Mouse (Mus musculus) erythroblast, embryonic 14.5 days (primary cell): ENCODE measurements around the gene Cds2. TPM values are rescaled to one million over a fixed set of nuclear protein-coding genes. Genes with fewer than 3 reads are reported as not detected.

Experiments
- H3K27me3 ChIP-seq: 2 replicates; pipeline ENCODE4 v1.6.1; 2012; ENCODE audit warnings: inconsistent platforms; ENCODE audit not compliant: control insufficient read depth
- H3K36me3 ChIP-seq: 2 replicates; pipeline ENCODE4 v1.6.1; 2012; ENCODE audit warnings: mild to moderate bottlenecking, inconsistent platforms; ENCODE audit not compliant: control insufficient read depth
- H3K4me1 ChIP-seq: 2 replicates; pipeline ENCODE4 v1.6.1; 2012; ENCODE audit warnings: inconsistent platforms; ENCODE audit not compliant: control insufficient read depth
- H3K4me3 ChIP-seq: replicated peaks from 2 replicates; pipeline ENCODE3; 2012; ENCODE audit warnings: moderate library complexity, mild to moderate bottlenecking, inconsistent platforms
- H3K9me3 ChIP-seq: 2 replicates; pipeline ENCODE4 v1.6.1; 2012; ENCODE audit warnings: low read length, inconsistent platforms, mixed read lengths; ENCODE audit not compliant: control insufficient read depth
- GATA1 ChIP-seq: IDR thresholded peaks from 2 replicates; pipeline ENCODE4 v1.6.1; 2012; ENCODE audit warnings: low read length, inconsistent platforms, mixed read lengths
- TAL1 ChIP-seq: IDR thresholded peaks from 3 replicates; pipeline ENCODE4 v1.6.1; 2012; ENCODE audit warnings: low read length, inconsistent platforms, mixed read lengths
- polyA plus RNA-seq: library from polyadenylated mRNA; stranded (reverse); fragments of >175 nt; gene quantifications from 2 replicates; pipeline ENCODE4 v1.2.3, GENCODE M21; 2012

The Cds2 gene
- polyA plus RNA-seq, 1 experiment = 0.64 TPM

GRCm38 (mm10) chr2:132243370-132243769, 19.6 kb upstream of the Cds2 start:
- H3K4me1 ChIP-seq = peaks cover 29% of the 10 kb centered on the region
- H3K4me3 ChIP-seq = no peak overlapping the region
- TF ChIP-seq TAL1 (no peak), GATA1 (no peak)
- peaks cover 79% of the 10 kb centered on the region for H3K36me3 ChIP-seq
- no peaks in the 10 kb centered on the region for H3K27me3 ChIP-seq
- H3K9me3 ChIP-seq = no peaks in the 10 kb centered on the region

DNA sequence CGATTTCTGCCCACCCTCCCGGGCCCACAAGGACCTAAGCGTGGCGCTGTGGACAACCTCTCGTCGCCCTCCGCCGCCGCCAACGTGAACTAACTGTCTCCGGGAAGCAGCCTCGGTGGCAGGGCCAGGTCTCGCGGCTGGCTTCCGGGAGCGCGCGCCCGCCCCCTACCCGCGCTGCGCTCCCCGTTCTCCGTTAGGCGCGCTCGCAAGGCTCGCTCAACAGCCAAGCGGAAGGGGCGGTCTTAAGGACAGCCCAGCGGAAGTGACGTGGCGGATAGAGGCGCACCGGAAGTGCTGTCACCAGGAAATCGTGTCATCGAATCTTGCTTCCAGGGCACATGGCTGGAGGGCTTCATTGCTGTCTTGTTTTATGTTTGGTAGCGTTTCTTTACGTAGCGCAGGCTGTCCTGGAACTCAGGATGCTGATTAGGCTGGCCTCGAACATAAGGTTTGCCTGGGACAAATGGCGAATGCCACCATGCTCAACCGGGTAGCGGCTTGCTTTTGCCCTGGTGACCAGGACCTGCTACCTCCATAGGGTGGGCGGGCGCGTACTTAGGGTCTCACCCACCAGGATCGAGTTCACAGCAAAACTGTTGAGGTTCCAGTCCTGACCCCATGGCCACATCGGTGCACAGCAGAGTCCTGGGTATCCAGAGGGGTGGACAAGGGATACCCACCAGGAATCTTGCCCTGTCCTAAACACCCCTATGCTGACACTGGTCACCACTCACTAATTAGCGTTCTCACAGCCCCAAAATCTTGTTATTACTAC, 15.2 kb upstream of the Cds2 start, which contains the start of gene Tmem230:
Gene Tmem230, minus strand, starts transcription at position 269 of the 775 bp plus-strand sequence.
- TF ChIP-seq TAL1 (no peak), GATA1 (no peak)
- H3K4me3 ChIP-seq = peak within 1 kb of the TSS; percentile 69
- H3K4me1 ChIP-seq = peaks cover 47% of the 10 kb centered on the region
- H3K36me3 ChIP-seq = peaks cover 94% of the 10 kb centered on the region
- H3K27me3 ChIP-seq = no peaks in the 10 kb centered on the region
- H3K9me3 ChIP-seq = no peaks in the 10 kb centered on the region

- Histone ChIP-seq H3K27me3 (no peaks in the 10 kb centered on the region), H3K9me3 (no peaks in the 10 kb centered on the region), H3K4me3 (peak overlapping the region; percentile 93), H3K4me1 (peaks cover 54% of the 10 kb centered on the region), H3K36me3 (peaks cover 66% of the 10 kb centered on the region)
- TF ChIP-seq GATA1 (no peak), TAL1 (no peak)
Measured at GRCm38 (mm10) chr2:132251911-132252310, 11.0 kb upstream of the Cds2 start.

GRCm38 (mm10) chr2:132252542-132253528, 10.1 kb upstream of the Cds2 start, which contains the start of gene Pcna:
Pcna (minus strand) TSS chr2:132253314.
- TF ChIP-seq GATA1 (no peak), TAL1 (no peak)
- H3K36me3 ChIP-seq = peaks cover 62% of the 10 kb centered on the region
- H3K9me3 ChIP-seq = no peaks in the 10 kb centered on the region
- H3K4me1 ChIP-seq = peaks cover 48% of the 10 kb centered on the region
- H3K27me3 ChIP-seq = no peaks in the 10 kb centered on the region
- H3K4me3 ChIP-seq = peak within 1 kb of the TSS; percentile 93

DNA sequence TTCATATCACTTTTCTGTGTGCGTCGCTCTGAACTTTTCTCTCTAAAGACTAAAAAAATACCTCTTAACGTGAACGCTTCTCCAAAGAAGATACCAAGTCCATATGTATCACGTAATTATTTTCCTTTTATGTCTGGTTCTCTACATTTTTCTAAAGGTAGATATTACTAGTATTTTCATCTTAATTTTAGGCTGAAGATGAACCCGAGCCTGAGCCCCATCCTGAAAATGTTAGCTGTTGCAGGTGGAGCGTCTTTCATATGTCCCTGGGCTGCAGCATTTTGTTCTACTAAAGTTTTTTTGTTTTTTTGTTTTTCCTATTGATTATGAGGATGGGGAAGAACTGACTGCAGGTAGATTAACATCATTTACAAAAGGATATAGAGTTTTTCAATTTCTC, 9.3 kb upstream of the Cds2 start:
- H3K4me3 ChIP-seq = peak overlapping the region; percentile 68
- TF ChIP-seq GATA1 = no peak
- TF ChIP-seq TAL1 = no peak
- H3K4me1 ChIP-seq = peaks cover 40% of the 10 kb centered on the region
- no peaks in the 10 kb centered on the region for H3K9me3 ChIP-seq
- no peaks in the 10 kb centered on the region for H3K27me3 ChIP-seq
- H3K36me3 ChIP-seq = peaks cover 54% of the 10 kb centered on the region

DNA sequence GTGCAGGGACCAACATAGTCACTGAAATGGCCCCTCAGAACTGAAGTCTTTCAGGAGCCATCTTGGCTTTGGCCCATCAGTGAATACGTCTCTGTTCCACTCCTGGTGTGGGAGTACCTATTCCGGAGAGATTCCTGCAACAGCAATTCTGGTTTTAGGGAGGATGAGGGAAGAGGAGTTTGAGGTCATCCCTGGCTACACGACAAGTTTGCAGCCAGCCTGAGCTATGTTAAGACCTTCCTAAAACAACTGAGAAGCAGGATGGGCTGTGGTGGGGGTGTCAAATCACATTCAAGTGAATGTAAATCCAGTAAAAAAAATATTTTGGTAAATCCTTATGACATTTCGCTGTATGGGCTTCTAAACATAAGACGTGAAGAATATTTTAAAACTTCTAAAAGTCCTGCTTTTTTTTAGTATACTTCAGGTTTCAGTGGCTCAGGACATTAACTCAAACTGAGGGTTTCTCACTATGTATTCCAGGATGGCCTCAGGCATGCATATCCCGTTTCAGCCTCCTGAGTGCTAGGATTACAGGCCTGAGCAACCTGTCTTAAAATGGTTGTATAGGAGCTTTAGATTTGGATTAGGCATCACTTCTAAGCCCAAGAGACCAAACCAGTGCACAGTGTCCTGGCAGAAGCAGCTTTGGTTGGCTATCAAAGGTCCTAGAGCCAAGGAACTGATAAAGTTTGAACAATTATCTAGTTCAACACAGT, 5.4 kb upstream of the Cds2 start:
- H3K36me3 ChIP-seq = peaks cover 29% of the 10 kb centered on the region
- H3K4me1 ChIP-seq = peaks cover 34% of the 10 kb centered on the region
- TF ChIP-seq TAL1 (no peak), GATA1 (no peak)
- no peaks in the 10 kb centered on the region for H3K27me3 ChIP-seq
- H3K9me3 ChIP-seq = no peaks in the 10 kb centered on the region
- H3K4me3 ChIP-seq = no peak overlapping the region

DNA sequence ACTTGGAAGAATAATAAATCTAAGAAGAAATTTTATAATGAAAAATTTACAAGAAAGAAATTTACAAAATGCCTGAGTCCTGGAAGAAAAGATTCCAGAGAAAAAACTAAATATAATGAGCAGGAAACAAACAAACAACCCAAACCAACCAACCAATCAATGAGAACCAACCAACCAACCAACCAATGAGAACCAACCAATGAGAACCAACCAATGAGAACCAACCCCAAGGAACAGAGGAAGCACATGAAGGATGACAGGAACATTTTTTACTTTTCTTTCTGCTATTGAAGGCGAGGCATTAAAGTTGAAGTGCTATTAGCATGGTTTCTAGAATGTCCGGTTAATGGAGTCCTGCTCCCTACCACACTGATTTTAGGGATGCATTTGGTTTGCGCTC, 2.3 kb upstream of the Cds2 start:
- H3K9me3 ChIP-seq = no peaks in the 10 kb centered on the region
- no peaks in the 10 kb centered on the region for H3K27me3 ChIP-seq
- H3K36me3 ChIP-seq = peaks cover 23% of the 10 kb centered on the region
- peaks cover 46% of the 10 kb centered on the region for H3K4me1 ChIP-seq
- H3K4me3 ChIP-seq = no peak overlapping the region
- no peak for TF ChIP-seq GATA1
- TF ChIP-seq TAL1 = no peak

- Histone ChIP-seq H3K4me3 (peak overlapping the region; percentile 97), H3K9me3 (no peaks in the 10 kb centered on the region)
Measured at GRCm38 (mm10) chr2:132262175-132262574, 773 bp upstream of the Cds2 start.

More at GRCm38 (mm10) chr2:132262175-132262574, 773 bp upstream of the Cds2 start:
- Histone ChIP-seq H3K4me1 (peaks cover 43% of the 10 kb centered on the region), H3K36me3 (peaks cover 15% of the 10 kb centered on the region), H3K27me3 (no peaks in the 10 kb centered on the region)
- TF ChIP-seq GATA1 = no peak
- no peak for TF ChIP-seq TAL1
